Mouse (Mus musculus) midbrain, postnatal 0 days (tissue): ENCODE results near the gene Teddm1b. TPM values are rescaled to one million over a fixed set of nuclear protein-coding genes. Genes with fewer than 3 reads are reported as not detected.

Experiments
- ATAC-seq: fragments of 200-750 bp; cut with Nextera tagmentation; 2 replicates; pipeline ENCODE4 v1.8.0; 2017; ENCODE audit warnings: moderate number of reproducible peaks, mild to moderate bottlenecking, moderate TSS enrichment, moderate library complexity; ENCODE audit not compliant: low FRiP score
- DNase-seq: peaks from one replicate; pipeline ENCODE4 v3.0.0-alpha.2; 2015; ENCODE audit warnings: low spot score
- H3K27ac ChIP-seq: fragments of 300-500 bp; sonication (generic); 2 replicates; pipeline ENCODE4 v1.5.1; 2014; ENCODE audit warnings: low read depth, mild to moderate bottlenecking, low read length, mixed read lengths
- H3K27me3 ChIP-seq: fragments of 300-500 bp; sonication (generic); 2 replicates; pipeline ENCODE4 v1.6.1; 2014; ENCODE audit warnings: low read length, control low read depth, mixed read lengths; ENCODE audit not compliant: insufficient read depth
- H3K36me3 ChIP-seq: fragments of 300-500 bp; sonication (generic); 2 replicates; pipeline ENCODE4 v1.6.1; 2014; ENCODE audit warnings: low read length, control low read depth, mixed read lengths; ENCODE audit not compliant: insufficient read depth
- H3K4me1 ChIP-seq: fragments of 300-500 bp; sonication (generic); 2 replicates; pipeline ENCODE4 v1.6.1; 2014; ENCODE audit warnings: mild to moderate bottlenecking, control low read depth, antibody characterized with exemption, low read length, mixed read lengths; ENCODE audit not compliant: insufficient read depth
- H3K4me2 ChIP-seq: fragments of 300-500 bp; sonication (generic); 2 replicates; pipeline ENCODE4 v1.6.1; 2014; ENCODE audit warnings: low read depth, mild to moderate bottlenecking, low read length, mixed read lengths; ENCODE audit not compliant: poor library complexity, severe bottlenecking
- H3K4me3 ChIP-seq: fragments of 300-500 bp; sonication (generic); 2 replicates; pipeline ENCODE4 v1.5.1; 2014; ENCODE audit warnings: low read depth, mild to moderate bottlenecking, low read length, moderate library complexity
- H3K9ac ChIP-seq: fragments of 300-500 bp; sonication (generic); replicated peaks from 2 replicates; pipeline ENCODE4 v1.6.1; 2014; ENCODE audit warnings: mild to moderate bottlenecking, low read length, moderate library complexity, mixed read lengths; ENCODE audit not compliant: poor library complexity, severe bottlenecking
- H3K9me3 ChIP-seq: fragments of 300-500 bp; sonication (generic); 2 replicates; pipeline ENCODE4 v1.6.1; 2016; ENCODE audit warnings: low read length, control low read depth
- CTCF ChIP-seq: IDR thresholded peaks from 2 replicates; pipeline ENCODE4 v1.5.1; 2016; ENCODE audit warnings: antibody characterized with exemption, mild to moderate bottlenecking
- WGBS: fragments of 180-500 bp; shearing (Covaris S2); extraction: QIAGEN DNeasy Blood & Tissue Kit; methylation state at CpG from one replicate; pipeline ENCODE4 v1.1.7; 2014; 5-methylcytosine and 5-hydroxymethylcytosine counted together
- polyA plus RNA-seq: library from polyadenylated mRNA; unstranded; fragments of >200 nt; fragmentation: Nextera tagmentation; extraction: Ambion mirVana; gene quantifications from 2 replicates; pipeline ENCODE4 v1.2.1, GENCODE M21; 2015
- total RNA-seq: library from RNA; depleted of rRNA; stranded (reverse); fragments of >200 nt; gene quantifications from 2 replicates; pipeline ENCODE4 v1.2.3, GENCODE M21; 2014; rRNA removed

The Teddm1b gene
- total RNA-seq (not detected in 2 replicates), polyA plus RNA-seq (0.21 and 0.22 TPM in 2 replicates)

- no peaks in the 10 kb centered on the region for H3K27me3 ChIP-seq
Observed at GRCm38 (mm10) chr1:153874045-153874444, at the start of gene Teddm1b. Gene Teddm1b (plus strand): TSS chr1:153874345.

GRCm38 (mm10) chr1:153830746-153831145 is 43.4 kb upstream of the Teddm1b start:
- no peaks in the 10 kb centered on the region for H3K27me3 ChIP-seq
- H3K36me3 ChIP-seq = no peaks in the 10 kb centered on the region
- no peak for TF ChIP-seq CTCF
- DNase-seq = no peak
- H3K4me2 ChIP-seq = no peak overlapping the region
- no peak overlapping the region for H3K27ac ChIP-seq
- ATAC-seq = no peak
- H3K9me3 ChIP-seq = no peaks in the 10 kb centered on the region
- no peak overlapping the region for H3K4me3 ChIP-seq
- H3K4me1 ChIP-seq = no peaks in the 10 kb centered on the region
- WGBS = 73% methylated on average over 4 of the region's 4 CpGs
- H3K9ac ChIP-seq = no peak overlapping the region

More at GRCm38 (mm10) chr1:153874045-153874444, at the start of gene Teddm1b:
- Histone ChIP-seq H3K4me3 (no peak within 1 kb of the TSS), H3K4me1 (no peaks in the 10 kb centered on the region), H3K27ac (no peak within 1 kb of the TSS), H3K4me2 (no peak within 1 kb of the TSS), H3K9ac (no peak within 1 kb of the TSS), H3K36me3 (no peaks in the 10 kb centered on the region), H3K9me3 (no peaks in the 10 kb centered on the region)
- TF ChIP-seq CTCF = no peak
- 86% methylated on average over 6 of the region's 6 CpGs for WGBS
- DNase-seq (no peak), ATAC-seq (no peak)

DNA sequence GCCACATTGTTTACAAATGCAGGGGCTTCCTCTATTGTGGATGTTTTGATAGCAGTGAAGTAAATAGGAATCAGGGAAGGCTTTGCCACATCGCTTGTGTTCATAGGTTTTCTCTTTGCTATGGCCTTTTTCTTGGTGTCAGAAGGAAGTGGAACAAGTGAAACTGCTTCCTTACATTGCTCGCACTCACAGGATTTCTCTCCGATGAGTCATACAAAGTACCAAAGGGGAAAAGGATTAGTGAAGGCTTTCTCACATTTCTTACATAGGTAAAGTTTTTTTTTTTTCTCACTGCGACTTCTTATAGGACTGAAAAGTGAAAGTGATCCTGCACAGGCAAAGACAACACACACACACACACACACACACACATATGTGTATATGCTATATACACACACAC is 38.1 kb upstream of the Teddm1b start:
- 80% methylated on average over 4 of the region's 4 CpGs for WGBS
- TF ChIP-seq CTCF = no peak
- no peak overlapping the region for H3K4me2 ChIP-seq
- ATAC-seq = no peak
- no peak overlapping the region for H3K4me3 ChIP-seq
- no peaks in the 10 kb centered on the region for H3K36me3 ChIP-seq
- no peak overlapping the region for H3K27ac ChIP-seq
- H3K4me1 ChIP-seq = no peaks in the 10 kb centered on the region
- H3K27me3 ChIP-seq = no peaks in the 10 kb centered on the region
- H3K9ac ChIP-seq = no peak overlapping the region
- H3K9me3 ChIP-seq = no peaks in the 10 kb centered on the region
- no peak for DNase-seq

DNA sequence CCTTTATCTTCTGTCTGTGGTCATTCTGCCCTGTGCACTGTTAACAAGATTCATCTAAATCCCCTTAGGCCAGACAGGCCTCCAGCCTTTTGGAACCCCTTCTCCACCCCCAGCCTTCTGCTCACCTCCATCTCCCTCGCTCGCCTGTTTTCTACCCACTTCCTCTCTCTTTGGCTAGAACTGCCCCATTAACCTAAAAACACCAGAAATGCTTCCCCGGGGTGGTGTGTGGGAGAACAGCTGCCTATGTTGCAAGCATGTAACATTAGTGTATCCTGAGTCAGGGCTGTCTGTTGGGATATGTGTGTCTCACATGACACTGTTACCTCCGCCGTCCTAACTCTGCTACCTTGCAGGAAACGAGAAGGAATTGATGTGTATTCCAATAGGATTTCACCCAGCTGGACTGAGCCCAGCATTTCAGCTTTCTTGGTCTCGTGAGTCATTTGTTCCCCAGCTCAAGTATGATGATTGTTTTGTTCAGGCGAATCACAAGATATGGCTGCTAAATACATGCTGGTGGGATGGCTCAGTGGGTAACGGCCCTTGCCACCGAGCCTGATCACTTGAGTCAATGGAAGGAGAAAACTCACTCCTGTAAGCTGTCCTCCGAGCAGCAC is 31.9 kb upstream of the Teddm1b start:
- ATAC-seq = no peak

DNA sequence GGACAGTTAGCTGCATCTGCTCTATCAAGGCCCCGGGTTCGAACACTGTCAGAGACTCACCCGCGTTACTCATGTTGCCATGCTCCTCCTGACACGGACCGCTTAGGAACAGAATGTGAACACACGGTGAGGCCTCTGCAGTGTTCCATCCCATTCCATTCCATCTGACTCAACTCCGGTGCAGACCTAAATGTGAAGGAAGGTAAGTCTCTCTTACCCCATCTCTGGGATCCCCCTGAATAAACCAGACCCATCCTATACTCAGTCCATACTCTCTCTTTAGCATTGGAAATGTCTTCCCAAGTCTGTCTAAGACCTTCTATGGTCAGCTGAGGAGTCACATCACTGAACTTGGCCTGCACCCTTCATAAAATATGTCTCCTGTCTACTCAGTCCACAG is 30.1 kb upstream of the Teddm1b start, which contains the start of gene Rgsl1:
Gene Rgsl1, minus strand, starts transcription at position 101 of the 400 bp plus-strand sequence.
- DNase-seq = no peak
- no peak for ATAC-seq
- 99% methylated on average over 8 of the region's 8 CpGs for WGBS
- TF ChIP-seq CTCF = no peak
- Histone ChIP-seq H3K36me3 (no peaks in the 10 kb centered on the region), H3K9ac (no peak within 1 kb of the TSS), H3K4me2 (no peak within 1 kb of the TSS), H3K4me1 (no peaks in the 10 kb centered on the region), H3K4me3 (no peak within 1 kb of the TSS), H3K27me3 (no peaks in the 10 kb centered on the region), H3K9me3 (no peaks in the 10 kb centered on the region), H3K27ac (no peak within 1 kb of the TSS)

More for the DNA sequence above, 31.9 kb upstream of the Teddm1b start:
- WGBS = 86% methylated on average over 11 of the region's 11 CpGs
- Histone ChIP-seq H3K27me3 (no peaks in the 10 kb centered on the region), H3K9ac (no peak overlapping the region), H3K27ac (no peak overlapping the region), H3K4me2 (no peak overlapping the region), H3K36me3 (no peaks in the 10 kb centered on the region), H3K4me3 (no peak overlapping the region), H3K9me3 (no peaks in the 10 kb centered on the region), H3K4me1 (no peaks in the 10 kb centered on the region)
- DNase-seq = no peak
- no peak for TF ChIP-seq CTCF

DNA sequence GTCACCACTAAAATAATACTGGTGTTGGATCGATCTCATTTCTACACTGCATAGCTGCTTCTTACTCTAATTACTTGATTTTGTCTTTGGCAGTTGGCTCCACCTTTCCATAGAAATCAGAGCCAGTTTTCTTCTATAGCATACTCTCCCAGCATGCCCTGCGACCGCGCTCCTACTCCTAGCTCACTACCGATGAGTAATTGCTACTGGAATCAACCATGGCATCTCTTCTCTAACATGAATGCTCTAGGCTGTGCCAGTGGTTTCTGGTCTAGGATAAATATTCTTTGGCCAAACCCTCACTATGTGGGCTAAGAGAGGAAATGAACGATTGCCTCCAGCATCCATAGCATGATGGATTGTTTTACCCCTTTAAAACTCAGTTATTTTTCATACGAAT is 27.7 kb upstream of the Teddm1b start:
- no peaks in the 10 kb centered on the region for H3K4me1 ChIP-seq
- H3K36me3 ChIP-seq = no peaks in the 10 kb centered on the region
- H3K9ac ChIP-seq = no peak overlapping the region
- H3K4me3 ChIP-seq = no peak overlapping the region
- DNase-seq (peak; percentile 41), ATAC-seq (no peak)
- 96% methylated on average over 7 of the region's 7 CpGs for WGBS
- TF ChIP-seq CTCF = no peak
- no peaks in the 10 kb centered on the region for H3K27me3 ChIP-seq
- H3K4me2 ChIP-seq = no peak overlapping the region
- H3K27ac ChIP-seq = no peak overlapping the region
- H3K9me3 ChIP-seq = no peaks in the 10 kb centered on the region
